Mouse (Mus musculus) liver, adult 2 months (tissue): ENCODE data around the gene S100a11.

Source experiments
- CTCF ChIP-seq: fragments of 200-500 bp; IDR thresholded peaks from 2 replicates; pipeline ENCODE4 v1.5.1; 2011; ENCODE audit warnings: low read depth, low read length, control low read depth
- POLR2A ChIP-seq: fragments of 200-500 bp; IDR thresholded peaks from 2 replicates; pipeline ENCODE4 v1.6.1; 2011; ENCODE audit warnings: low read length, control low read depth; ENCODE audit not compliant: insufficient read depth; ENCODE audit errors: extremely low read depth

DNA sequence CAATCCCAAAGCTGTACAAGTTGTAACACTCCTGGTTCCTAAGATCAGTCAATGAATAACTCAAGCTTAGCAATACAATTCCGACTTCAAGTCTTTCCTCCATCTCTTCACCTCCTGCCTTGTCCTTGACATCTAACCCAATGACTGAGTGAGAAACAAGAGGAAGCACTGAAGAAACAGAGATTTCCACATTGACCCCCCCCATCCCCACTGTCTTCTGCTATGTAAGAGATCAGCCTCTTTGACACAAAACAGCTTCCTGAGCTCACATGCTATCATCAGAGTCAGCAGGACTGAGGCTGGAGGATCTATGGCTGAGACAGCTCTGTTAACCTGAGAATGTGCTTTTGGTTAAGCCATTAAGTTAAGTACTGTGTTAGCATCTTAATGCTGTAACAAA is 9.3 kb upstream of the S100a11 start:
- TF ChIP-seq POLR2A: no peak
- TF ChIP-seq CTCF: no peak
